Mouse (Mus musculus): ENCODE measurements around the gene Pprc1. TPM values are rescaled to one million over a fixed set of nuclear protein-coding genes. Genes with fewer than 3 reads are reported as not detected.

Pprc1 gene
- polyA plus RNA-seq, 1 experiment from 2014 or later: 46.7 TPM

GRCm38 (mm10) chr19:46120872-46121271 is 76.2 kb downstream of the Pprc1 start:
- no peak overlapping the region for H3K4me3 ChIP-seq (ENCODE audit: low read depth, low read length)
- H3K4me2 ChIP-seq (ENCODE audit: low read depth, low read length): no peak overlapping the region
- WGBS: 79% methylated on average over 6 of the region's 6 CpGs
- ATAC-seq (replicated peaks; ENCODE audit: insufficient number of reproducible peaks, low FRiP score, low TSS enrichment, low read depth) (no peak), DNase-seq (ENCODE audit: low spot score) (no peak)
- H3K27me3 ChIP-seq (ENCODE audit: control insufficient read depth, insufficient read depth, low read length): no peaks in the 10 kb centered on the region
- no peaks in the 10 kb centered on the region for H3K4me1 ChIP-seq (ENCODE audit: control insufficient read depth, insufficient read depth, low read length)
- H3K27ac ChIP-seq (replicated peaks; ENCODE audit: low read depth, low read length): no peak overlapping the region
- no peaks in the 10 kb centered on the region for H3K36me3 ChIP-seq (replicated peaks; ENCODE audit: control insufficient read depth, insufficient read depth, low read depth, low read length)
- H3K9me3 ChIP-seq (replicated peaks; ENCODE audit: control insufficient read depth, low read length): no peaks in the 10 kb centered on the region
- no peak overlapping the region for H3K9ac ChIP-seq (replicated peaks; ENCODE audit: low read length)

Other genes starting within 250 kb of the Pprc1 start
- gene Kcnip2, start 228.8 kb upstream of the Pprc1 start, polyA plus RNA-seq (2014; fragmentation: Nextera tagmentation; extraction: Ambion mirVana): 1.3 TPM in 2 replicates
- gene Armh3, start 46.4 kb upstream of the Pprc1 start, polyA plus RNA-seq (2014; fragmentation: Nextera tagmentation; extraction: Ambion mirVana): 13.9 and 15.9 TPM in 2 replicates
- gene Hps6, start 41.4 kb upstream of the Pprc1 start, polyA plus RNA-seq (2014; fragmentation: Nextera tagmentation; extraction: Ambion mirVana): 1.9 and 2.4 TPM in 2 replicates
- gene Ldb1, start 328 bp downstream of the Pprc1 start, polyA plus RNA-seq (2014; fragmentation: Nextera tagmentation; extraction: Ambion mirVana): 80.7 and 84.4 TPM in 2 replicates
- gene Nolc1, start 31.0 kb downstream of the Pprc1 start, polyA plus RNA-seq (2014; fragmentation: Nextera tagmentation; extraction: Ambion mirVana): 114 and 132 TPM in 2 replicates
- gene Elovl3, start 87.0 kb downstream of the Pprc1 start, polyA plus RNA-seq (2014; fragmentation: Nextera tagmentation; extraction: Ambion mirVana): 0.14 and 0.21 TPM in 2 replicates
- 1.7 and 2.0 TPM in 2 replicates for gene Pitx3, start 103.4 kb downstream of the Pprc1 start, polyA plus RNA-seq (2014; fragmentation: Nextera tagmentation; extraction: Ambion mirVana)
- 32.4 and 33.4 TPM in 2 replicates for gene Gbf1, start 107.6 kb downstream of the Pprc1 start, polyA plus RNA-seq (2014; fragmentation: Nextera tagmentation; extraction: Ambion mirVana)

All from embryonic facial prominence, embryonic 11.5 days (tissue).